Mouse (Mus musculus) forebrain, embryonic 11.5 days (tissue): ENCODE measurements at regions not wholly inside any gene's neighbourhood (a gene's known extent, or its start where the extent isn't known, plus 50 kb on each side); places are given as distances from the start of the nearest gene placed in this dataset.

Experiments
- ATAC-seq: fragments of 200-750 bp; cut with Nextera tagmentation; replicated peaks from 2 replicates; pipeline ENCODE4 v1.8.0; 2017; ENCODE audit warnings: moderate TSS enrichment; ENCODE audit not compliant: low FRiP score
- DNase-seq: peaks from one replicate; pipeline ENCODE4 v3.0.0-alpha.2; 2017; ENCODE audit warnings: low spot score
- H3K27ac ChIP-seq: fragments of 300-500 bp; sonication (generic); 2 replicates; pipeline ENCODE4 v1.5.1; 2014; ENCODE audit warnings: low read depth, low read length
- H3K27me3 ChIP-seq: fragments of 300-500 bp; sonication (generic); 2 replicates; pipeline ENCODE4 v1.6.1; 2014; ENCODE audit warnings: mild to moderate bottlenecking, low read length, mixed read lengths; ENCODE audit not compliant: control insufficient read depth, insufficient read depth
- H3K36me3 ChIP-seq: fragments of 300-500 bp; sonication (generic); 2 replicates; pipeline ENCODE4 v1.6.1; 2014; ENCODE audit warnings: mild to moderate bottlenecking, low read length, moderate library complexity, mixed read lengths; ENCODE audit not compliant: control insufficient read depth, insufficient read depth
- H3K4me1 ChIP-seq: fragments of 300-500 bp; sonication (generic); replicated peaks from 2 replicates; pipeline ENCODE4 v1.6.1; 2014; ENCODE audit warnings: low read length, mixed read lengths; ENCODE audit not compliant: control insufficient read depth, insufficient read depth
- H3K4me2 ChIP-seq: fragments of 300-500 bp; sonication (generic); 2 replicates; pipeline ENCODE4 v1.6.1; 2014; ENCODE audit warnings: low read depth, mild to moderate bottlenecking, low read length, moderate library complexity, mixed read lengths; ENCODE audit not compliant: severe bottlenecking
- H3K4me3 ChIP-seq: fragments of 300-500 bp; sonication (generic); 2 replicates; pipeline ENCODE4 v1.5.1; 2014; ENCODE audit warnings: low read depth, low read length
- H3K9ac ChIP-seq: fragments of 300-500 bp; sonication (generic); 2 replicates; pipeline ENCODE4 v1.6.1; 2014; ENCODE audit warnings: low read length
- H3K9me3 ChIP-seq: fragments of 300-500 bp; sonication (generic); 2 replicates; pipeline ENCODE4 v1.6.1; 2016; ENCODE audit warnings: low read length, mixed read lengths; ENCODE audit not compliant: control insufficient read depth
- WGBS: fragments of 180-500 bp; shearing (Covaris S2); extraction: QIAGEN DNeasy Blood & Tissue Kit; methylation state at CpG from one replicate; pipeline ENCODE4 v1.1.7; 2014; 5-methylcytosine and 5-hydroxymethylcytosine counted together

DNA sequence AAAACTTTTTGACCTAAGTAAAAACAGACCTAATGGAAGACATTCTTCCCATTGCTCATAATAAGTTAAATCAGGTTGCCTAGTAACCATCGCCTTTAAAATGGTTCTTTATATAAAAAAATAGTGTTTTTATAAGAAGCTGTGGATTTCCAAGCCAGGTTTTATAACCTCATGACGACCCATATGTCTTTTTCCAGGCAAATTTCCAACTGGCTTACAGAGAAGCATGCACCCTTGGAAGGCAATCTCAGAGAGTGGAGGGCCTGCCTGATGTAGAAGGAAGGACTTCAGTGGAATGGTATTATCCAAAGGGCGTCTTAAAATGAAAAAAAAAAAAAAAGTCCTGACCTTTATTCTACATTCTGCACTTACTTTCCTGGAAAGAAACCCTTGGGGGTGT is 172.2 kb upstream of the Tyw5 start:
- WGBS, result 80% methylated on average over 3 of the region's 3 CpGs
- Histone ChIP-seq H3K36me3 (no peaks in the 10 kb centered on the region), H3K27me3 (no peaks in the 10 kb centered on the region), H3K4me3 (no peak overlapping the region), H3K4me2 (no peak overlapping the region), H3K9me3 (no peaks in the 10 kb centered on the region; the same call in 1 of the 2 replicates), H3K4me1 (no peaks in the 10 kb centered on the region), H3K27ac (no peak overlapping the region), H3K9ac (no peak overlapping the region)
- DNase-seq (no peak), ATAC-seq (no peak)

GRCm38 (mm10) chr1:57593707-57594589 is 180.0 kb upstream of the Spats2l start:
- ATAC-seq (no peak), DNase-seq (no peak)
- Histone ChIP-seq H3K4me1 (no peaks in the 10 kb centered on the region), H3K4me3 (no peak overlapping the region), H3K9ac (no peak overlapping the region), H3K4me2 (no peak overlapping the region), H3K9me3 (no peaks in the 10 kb centered on the region), H3K36me3 (no peaks in the 10 kb centered on the region), H3K27ac (no peak overlapping the region), H3K27me3 (no peaks in the 10 kb centered on the region)
- WGBS, result 87% methylated on average over 7 of the region's 7 CpGs

- Histone ChIP-seq H3K9ac (no peak overlapping the region), H3K36me3 (no peaks in the 10 kb centered on the region), H3K4me3 (no peak overlapping the region), H3K4me1 (no peaks in the 10 kb centered on the region), H3K9me3 (no peaks in the 10 kb centered on the region), H3K4me2 (no peak overlapping the region), H3K27ac (no peak overlapping the region), H3K27me3 (no peaks in the 10 kb centered on the region)
- no peak for DNase-seq
- 79% methylated on average over 5 of the region's 5 CpGs for WGBS
- ATAC-seq, result no peak
Measured at GRCm38 (mm10) chr1:57594815-57595214, 179.1 kb upstream of the Spats2l start.

GRCm38 (mm10) chr1:57600951-57601350 is 173.0 kb upstream of the Spats2l start:
- WGBS, result 62% methylated on average over 2 of the region's 2 CpGs
- Histone ChIP-seq H3K9me3 (no peaks in the 10 kb centered on the region), H3K27ac (no peak overlapping the region), H3K4me3 (no peak overlapping the region), H3K36me3 (no peaks in the 10 kb centered on the region), H3K9ac (no peak overlapping the region), H3K27me3 (peaks cover 6% of the 10 kb centered on the region), H3K4me1 (no peaks in the 10 kb centered on the region), H3K4me2 (no peak overlapping the region)
- DNase-seq, result no peak
- no peak for ATAC-seq

DNA sequence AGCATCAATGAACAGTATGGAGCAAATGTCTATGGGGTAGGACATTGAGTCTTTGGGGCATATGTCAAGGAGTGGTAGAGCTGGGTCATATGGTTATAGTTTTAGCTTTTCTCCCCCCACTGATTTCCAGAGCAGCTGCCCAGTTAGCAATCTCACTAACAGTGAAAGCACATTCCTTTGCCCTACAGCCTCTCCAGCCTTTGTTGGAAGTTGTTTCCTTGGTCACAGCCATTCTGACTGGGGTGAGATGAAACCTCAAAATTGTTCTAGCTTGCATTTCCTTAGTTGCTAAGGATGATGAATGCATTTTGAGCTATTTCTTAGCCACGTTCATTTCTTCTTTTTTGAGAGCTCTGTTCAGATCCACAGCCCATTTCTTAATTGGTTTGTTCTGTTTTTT is 168.4 kb upstream of the Spats2l start:
- Histone ChIP-seq H3K4me3 (no peak overlapping the region), H3K27me3 (peaks cover 12% of the 10 kb centered on the region), H3K9ac (no peak overlapping the region), H3K9me3 (no peaks in the 10 kb centered on the region), H3K4me2 (no peak overlapping the region), H3K36me3 (no peaks in the 10 kb centered on the region), H3K27ac (no peak overlapping the region), H3K4me1 (peaks cover 10% of the 10 kb centered on the region; the same call in 1 of the 2 replicates)
- ATAC-seq (no peak), DNase-seq (no peak)
- 63% methylated on average over 1 of the region's 1 CpGs for WGBS

GRCm38 (mm10) chr1:57606060-57606683 is 167.8 kb upstream of the Spats2l start:
- H3K27me3 ChIP-seq, result peaks cover 14% of the 10 kb centered on the region
- no peaks in the 10 kb centered on the region for H3K9me3 ChIP-seq
- H3K9ac ChIP-seq, result no peak overlapping the region
- H3K27ac ChIP-seq, result no peak overlapping the region
- WGBS, result 82% methylated on average over 4 of the region's 4 CpGs
- DNase-seq (no peak), ATAC-seq (no peak)
- no peaks in the 10 kb centered on the region for H3K36me3 ChIP-seq
- peaks cover 10% of the 10 kb centered on the region; the same call in 1 of the 2 replicates for H3K4me1 ChIP-seq
- H3K4me3 ChIP-seq, result no peak overlapping the region
- no peak overlapping the region for H3K4me2 ChIP-seq

DNA sequence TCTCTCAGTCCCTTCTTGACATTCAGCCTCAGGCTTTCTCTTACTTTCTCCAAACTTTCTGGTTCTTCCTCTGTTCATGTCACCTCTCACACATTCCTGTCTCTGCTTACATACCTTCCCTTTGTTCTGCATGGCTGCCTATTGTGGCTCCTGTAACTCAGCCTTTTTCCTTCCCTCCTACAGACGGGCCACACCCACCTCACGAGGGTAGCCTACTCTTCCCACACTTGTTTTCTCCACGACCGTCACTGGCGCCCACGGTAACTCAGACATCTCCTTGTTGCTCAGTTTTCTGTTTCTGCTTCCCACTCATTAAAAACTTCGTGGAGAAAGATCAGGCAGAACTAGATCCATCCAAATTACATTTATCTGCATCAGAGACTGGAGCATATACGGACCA is 166.9 kb upstream of the Spats2l start:
- peaks cover 10% of the 10 kb centered on the region; the same call in 1 of the 2 replicates for H3K4me1 ChIP-seq
- H3K9ac ChIP-seq, result no peak overlapping the region
- peaks cover 19% of the 10 kb centered on the region for H3K27me3 ChIP-seq
- ATAC-seq (no peak), DNase-seq (no peak)
- no peak overlapping the region for H3K27ac ChIP-seq
- no peak overlapping the region for H3K4me3 ChIP-seq
- H3K9me3 ChIP-seq, result no peaks in the 10 kb centered on the region
- no peak overlapping the region for H3K4me2 ChIP-seq
- WGBS, result 55% methylated on average over 8 of the region's 8 CpGs
- H3K36me3 ChIP-seq, result no peaks in the 10 kb centered on the region

GRCm38 (mm10) chr1:57607626-57608422 is 166.1 kb upstream of the Spats2l start:
- no peak overlapping the region for H3K27ac ChIP-seq
- H3K4me1 ChIP-seq, result peaks cover 13% of the 10 kb centered on the region; the same call in 1 of the 2 replicates
- peaks cover 21% of the 10 kb centered on the region for H3K27me3 ChIP-seq
- H3K36me3 ChIP-seq, result no peaks in the 10 kb centered on the region
- H3K4me2 ChIP-seq, result peak overlapping the region; percentile 18; the same call in 1 of the 2 replicates
- 13% methylated on average over 11 of the region's 12 CpGs for WGBS
- peak; percentile 81 for DNase-seq
- H3K4me3 ChIP-seq, result no peak overlapping the region
- no peak overlapping the region for H3K9ac ChIP-seq
- H3K9me3 ChIP-seq, result no peaks in the 10 kb centered on the region
- peak; percentile 91 for ATAC-seq
